Mouse (Mus musculus) ovary, postnatal 14 days (tissue): ENCODE data around the gene Gm20809.
"Not testable (repeated sequence)": the region's sequence is repeated elsewhere in the genome, so short reads cannot be mapped to it uniquely, and the experiment has no call there.

ENCODE experiments used
- DNase-seq: peaks from one replicate; pipeline ENCODE4 v3.0.0; 2022; ENCODE audit warnings: low spot score

The Gm20809 gene

GRCm38 (mm10) chrY:24454757-24455156, at the start of gene Gm20809:
Gene Gm20809 (plus strand): TSS chrY:24455057.
- not testable (repeated sequence) for DNase-seq
